Mouse (Mus musculus) liver, embryonic 14.5 days (tissue): Measurements from ENCODE around the gene R3hdm2. TPM values are rescaled to one million over a fixed set of nuclear protein-coding genes. Genes with fewer than 3 reads are reported as not detected.

ENCODE experiments used
- ATAC-seq: fragments of 200-750 bp; cut with Nextera tagmentation; 2 replicates; pipeline ENCODE4 v1.8.0; 2017; ENCODE audit warnings: moderate number of reproducible peaks, mild to moderate bottlenecking, moderate library complexity; ENCODE audit not compliant: insufficient read depth
- DNase-seq, 3 experiments: peaks; one replicate each; pipeline ENCODE4 v3.0.0-alpha.2; 2012 to 2013; ENCODE audit warnings: low read depth in 3 of 3, low spot score in 3 of 3
- H3K27ac ChIP-seq: fragments of 300-500 bp; sonication (generic); 2 replicates; pipeline ENCODE4 v1.5.1; 2014; ENCODE audit warnings: moderate library complexity, mild to moderate bottlenecking, control low read depth, inconsistent platforms
- H3K27me3 ChIP-seq: fragments of 300-500 bp; sonication (generic); 2 replicates; pipeline ENCODE4 v1.6.1; 2014; ENCODE audit warnings: mild to moderate bottlenecking, low read length, moderate library complexity; ENCODE audit not compliant: control insufficient read depth, insufficient read depth
- H3K36me3 ChIP-seq: fragments of 300-500 bp; sonication (generic); replicated peaks from 2 replicates; pipeline ENCODE4 v1.6.1; 2014; ENCODE audit warnings: low read depth; ENCODE audit not compliant: control insufficient read depth, insufficient read depth
- H3K4me1 ChIP-seq, 2 experiments: fragments of 200-500 bp in 1 of 2; fragments of 300-500 bp in 1 of 2; sonication (generic) in 1 of 2; replicated peaks; 2 replicates each; pipeline ENCODE4 v1.6.1; 2012 to 2014; ENCODE audit warnings: antibody characterized with exemption in 1 of 2, inconsistent platforms in 1 of 2, low read length in 1 of 2; ENCODE audit not compliant: control insufficient read depth in 2 of 2, insufficient read depth in 2 of 2
- H3K4me2 ChIP-seq: fragments of 300-500 bp; sonication (generic); 2 replicates; pipeline ENCODE4 v1.6.1; 2014; ENCODE audit warnings: low read depth, mild to moderate bottlenecking, control low read depth, moderate library complexity
- H3K4me3 ChIP-seq, 2 experiments: fragments of 200-500 bp in 1 of 2; fragments of 300-500 bp in 1 of 2; sonication (generic) in 1 of 2; 2 replicates each; pipeline ENCODE4 v1.5.1; 2012 to 2014; ENCODE audit warnings: low read depth in 2 of 2, low read length in 2 of 2, mild to moderate bottlenecking in 2 of 2, control low read depth in 1 of 2, inconsistent platforms in 1 of 2, moderate library complexity in 1 of 2; ENCODE audit not compliant: insufficient read depth in 1 of 2
- H3K9ac ChIP-seq: fragments of 300-500 bp; sonication (generic); replicated peaks from 2 replicates; pipeline ENCODE4 v1.6.1; 2014; ENCODE audit warnings: mild to moderate bottlenecking, control low read depth, moderate library complexity
- H3K9me3 ChIP-seq: fragments of 300-500 bp; sonication (generic); 2 replicates; pipeline ENCODE4 v1.6.1; 2016; ENCODE audit warnings: low read length, mixed read lengths; ENCODE audit not compliant: control insufficient read depth
- CTCF ChIP-seq: IDR thresholded peaks from 2 replicates; pipeline ENCODE4 v1.5.1; 2016; ENCODE audit warnings: antibody characterized with exemption, low read depth, control low read depth
- EP300 ChIP-seq: IDR thresholded peaks from 2 replicates; pipeline ENCODE4 v1.6.1; 2016; ENCODE audit warnings: antibody characterized with exemption, low read depth
- WGBS: fragments of 180-500 bp; shearing (Covaris S2); extraction: QIAGEN DNeasy Blood & Tissue Kit; methylation state at CpG from one replicate; pipeline ENCODE4 v1.1.7; 2014; ENCODE audit not compliant: insufficient replicate concordance; 5-methylcytosine and 5-hydroxymethylcytosine counted together
- polyA plus RNA-seq, 2 experiments: library from polyadenylated mRNA; depleted of rRNA in 1 of 2; stranded (reverse) in 1 of 2; unstranded in 1 of 2; fragments of >200 nt; fragmentation: Nextera tagmentation in 1 of 2; extraction: Ambion mirVana in 1 of 2; gene quantifications; 2 replicates each; pipeline versions ENCODE4 v1.2.1 to v1.2.3; 2012 to 2014

Gene R3hdm2
- polyA plus RNA-seq, 2 experiments: 9.0 to 10.9 TPM

DNA sequence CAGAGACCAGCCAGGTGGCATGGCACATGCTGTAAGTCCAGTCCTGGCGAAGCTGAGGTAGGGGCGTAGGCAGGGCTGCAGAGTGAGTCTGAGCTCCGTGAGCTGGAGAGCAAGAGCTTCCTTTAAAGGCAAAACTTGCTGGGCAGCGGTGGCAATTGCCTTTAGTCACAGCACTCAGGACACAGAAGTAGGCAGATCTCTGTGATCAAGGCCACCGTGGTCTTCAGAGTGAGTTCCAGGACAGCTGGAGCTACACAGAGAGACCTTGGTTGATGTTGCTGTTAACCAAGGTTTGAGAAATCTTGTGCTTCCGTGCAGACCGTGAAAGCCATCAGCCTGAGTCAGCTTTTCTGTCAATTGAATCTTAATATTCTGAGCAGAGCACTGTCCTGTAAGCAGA, 97.2 kb downstream of the R3hdm2 start:
- DNase-seq (no peak), ATAC-seq (no peak)
- Histone ChIP-seq H3K9me3 (no peaks in the 10 kb centered on the region), H3K9ac (no peak overlapping the region), H3K4me2 (no peak overlapping the region), H3K27ac (no peak overlapping the region), H3K4me1 (no peaks in the 10 kb centered on the region), H3K27me3 (no peaks in the 10 kb centered on the region), H3K36me3 (no peaks in the 10 kb centered on the region; the same call in 1 of the 2 replicates), H3K4me3 (no peak overlapping the region)
- TF ChIP-seq CTCF (no peak), EP300 (no peak)
- 79% methylated on average over 7 of the region's 7 CpGs for WGBS

DNA sequence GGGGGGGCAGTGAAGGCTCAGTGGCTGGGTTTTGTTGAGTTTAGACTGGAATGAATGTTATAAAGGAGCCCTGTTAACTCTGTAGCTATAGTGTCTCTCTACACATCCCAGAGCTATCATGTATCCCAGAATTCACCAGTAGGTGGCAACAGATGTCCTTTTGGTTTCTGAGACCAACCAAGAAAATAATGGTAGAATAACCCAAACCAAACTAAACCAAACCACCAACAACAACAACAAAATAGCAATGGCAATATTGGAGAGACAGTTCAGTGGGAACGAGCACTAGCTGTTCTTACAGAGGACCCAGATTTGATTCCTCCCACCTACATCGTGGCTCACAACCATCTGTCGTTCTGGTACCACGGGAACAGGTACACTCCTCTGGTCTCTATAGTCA, 99.0 kb downstream of the R3hdm2 start:
- Histone ChIP-seq H3K27ac (no peak overlapping the region), H3K9me3 (no peaks in the 10 kb centered on the region), H3K9ac (no peak overlapping the region), H3K4me3 (no peak overlapping the region), H3K4me1 (no peaks in the 10 kb centered on the region), H3K4me2 (no peak overlapping the region), H3K36me3 (no peaks in the 10 kb centered on the region), H3K27me3 (no peaks in the 10 kb centered on the region)
- WGBS: 85% methylated on average over 4 of the region's 4 CpGs
- DNase-seq (peak in 1 of 3 experiments; percentile 7), ATAC-seq (no peak)
- TF ChIP-seq CTCF: peak; percentile 29; the same call in 1 of the 2 replicates
- TF ChIP-seq EP300: no peak

- Histone ChIP-seq H3K4me1 (no peaks in the 10 kb centered on the region), H3K9me3 (no peaks in the 10 kb centered on the region), H3K36me3 (peaks cover 3% of the 10 kb centered on the region; the same call in 1 of the 2 replicates), H3K9ac (no peak overlapping the region), H3K27ac (no peak overlapping the region), H3K4me2 (no peak overlapping the region), H3K4me3 (no peak overlapping the region), H3K27me3 (no peaks in the 10 kb centered on the region)
- WGBS: 74% methylated on average over 19 of the region's 19 CpGs
- 0 out of 2 replicates have a peak, but pooled peaks have one; percentile 5 for TF ChIP-seq CTCF
- no peak for TF ChIP-seq EP300
- ATAC-seq: peak; percentile 58; the same call in 1 of the 2 replicates
- DNase-seq: peak in 1 of 3 experiments; percentile 22
Measured at GRCm38 (mm10) chr10:127480833-127481813, 101.0 kb downstream of the R3hdm2 start.

DNA sequence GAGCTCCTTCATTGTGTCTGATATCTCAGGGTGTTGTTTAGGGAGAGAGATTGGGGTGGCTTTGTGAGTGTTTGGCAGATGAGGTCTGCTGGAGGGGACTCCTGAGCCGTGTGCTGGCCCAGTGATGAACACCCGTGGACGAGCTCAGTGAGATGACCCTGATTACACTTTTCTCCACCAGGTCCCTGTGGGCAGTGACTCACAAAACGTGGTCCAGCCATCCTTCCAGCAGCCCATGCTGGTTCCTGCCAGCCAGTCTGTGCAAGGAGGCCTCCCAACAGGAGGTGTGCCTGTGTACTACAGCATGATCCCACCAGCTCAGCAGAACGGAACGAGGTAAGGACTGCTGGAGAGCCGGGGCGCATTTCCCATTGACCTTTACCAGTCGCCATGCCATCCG, 105.1 kb downstream of the R3hdm2 start:
- WGBS: 81% methylated on average over 10 of the region's 10 CpGs
- no peak for ATAC-seq

DNA sequence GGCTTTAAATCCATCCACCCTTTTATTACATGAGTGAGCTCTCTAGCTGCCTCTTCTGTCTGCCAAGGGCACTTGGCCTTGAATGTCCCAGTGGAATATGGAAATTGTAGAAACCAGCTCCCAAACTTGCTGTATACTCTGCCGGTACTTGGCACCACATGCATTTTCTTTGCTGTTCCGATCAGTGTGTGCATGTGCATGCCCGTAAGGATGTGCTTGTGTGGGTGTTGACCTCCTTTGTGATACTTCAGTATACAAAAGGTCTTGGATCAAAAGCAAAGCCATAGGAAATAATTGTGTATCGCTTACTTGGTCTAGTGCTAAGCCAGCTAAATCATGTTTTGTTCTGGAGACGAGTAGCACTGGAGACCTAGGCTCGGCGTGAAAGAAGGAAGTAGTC, 108.7 kb downstream of the R3hdm2 start:
- no peaks in the 10 kb centered on the region for H3K4me1 ChIP-seq
- H3K4me3 ChIP-seq: no peak overlapping the region
- H3K9ac ChIP-seq: no peak overlapping the region
- 74% methylated on average over 7 of the region's 7 CpGs for WGBS
- H3K36me3 ChIP-seq: peaks cover 12% of the 10 kb centered on the region
- DNase-seq: no peak
- H3K27me3 ChIP-seq: no peaks in the 10 kb centered on the region
- TF ChIP-seq CTCF (no peak), EP300 (no peak)
- no peak overlapping the region for H3K27ac ChIP-seq
- no peak overlapping the region for H3K4me2 ChIP-seq
- H3K9me3 ChIP-seq: no peaks in the 10 kb centered on the region
- no peak for ATAC-seq

More for the DNA sequence above, 105.1 kb downstream of the R3hdm2 start:
- Histone ChIP-seq H3K9ac (no peak overlapping the region), H3K4me2 (no peak overlapping the region), H3K27me3 (no peaks in the 10 kb centered on the region), H3K4me3 (no peak overlapping the region), H3K36me3 (peaks cover 3% of the 10 kb centered on the region), H3K27ac (no peak overlapping the region), H3K4me1 (no peaks in the 10 kb centered on the region), H3K9me3 (no peaks in the 10 kb centered on the region)
- TF ChIP-seq EP300 (no peak), CTCF (no peak)
- no peak for DNase-seq
